Mouse (Mus musculus): ENCODE results near the gene Fbp2. TPM values are rescaled to one million over a fixed set of nuclear protein-coding genes. Genes with fewer than 3 reads are reported as not detected.
"Not testable (repeated sequence)": the region's sequence is repeated elsewhere in the genome, so short reads cannot be mapped to it uniquely, and the experiment has no call there.

Fbp2 gene
- total and polyA plus RNA-seq, 2 experiments from 2014 or later, result 0.78 to 1.1 TPM

GRCm38 (mm10) chr13:62855396-62856304 is 2.6 kb downstream of the Fbp2 start:
- DNase-seq (ENCODE audit: low spot score), result no peak
- Histone ChIP-seq H3K4me1 (ENCODE audit: insufficient read depth, low read length) (no peaks in the 10 kb centered on the region), H3K9me3 (ENCODE audit: low read length) (no peaks in the 10 kb centered on the region), H3K4me3 (ENCODE audit: low read length) (peak overlapping the region; percentile 32), H3K4me2 (ENCODE audit: low read depth, low read length) (peak overlapping the region; percentile 58), H3K36me3 (ENCODE audit: insufficient read depth, low read length) (no peaks in the 10 kb centered on the region), H3K27ac (no peak overlapping the region), H3K27me3 (ENCODE audit: insufficient read depth, low read length) (no peaks in the 10 kb centered on the region), H3K9ac (replicated peaks; ENCODE audit: low read length) (0 out of 2 replicates have a peak overlapping the region, but pooled peaks have one; percentile 13)
- WGBS, result 34% methylated on average over 25 of the region's 25 CpGs
- no peak for TF ChIP-seq CTCF (IDR thresholded peaks at IDR 0.05; ENCODE audit: low read depth)
- ATAC-seq, result peak; percentile 68

GRCm38 (mm10) chr13:62854666-62855065 is 3.6 kb downstream of the Fbp2 start:
- peak; percentile 95 for TF ChIP-seq CTCF (IDR thresholded peaks at IDR 0.05; ENCODE audit: low read depth)
- Histone ChIP-seq H3K4me2 (ENCODE audit: low read depth, low read length) (peak overlapping the region; percentile 27), H3K4me3 (ENCODE audit: low read length) (no peak overlapping the region), H3K36me3 (ENCODE audit: insufficient read depth, low read length) (no peaks in the 10 kb centered on the region), H3K9ac (replicated peaks; ENCODE audit: low read length) (no peak overlapping the region), H3K9me3 (ENCODE audit: low read length) (no peaks in the 10 kb centered on the region), H3K27ac (no peak overlapping the region), H3K27me3 (ENCODE audit: insufficient read depth, low read length) (no peaks in the 10 kb centered on the region), H3K4me1 (ENCODE audit: insufficient read depth, low read length) (no peaks in the 10 kb centered on the region)
- ATAC-seq, result no peak
- WGBS, result 9% methylated on average over 15 of the region's 15 CpGs
- DNase-seq (ENCODE audit: low spot score), result peak; percentile 74

GRCm38 (mm10) chr13:62833341-62833740 is 24.9 kb downstream of the Fbp2 start:
- 39% methylated on average over 4 of the region's 4 CpGs for WGBS

GRCm38 (mm10) chr13:62832239-62832638 is 26.0 kb downstream of the Fbp2 start:
- WGBS, result 90% methylated on average over 2 of the region's 2 CpGs

More at GRCm38 (mm10) chr13:62833341-62833740, 24.9 kb downstream of the Fbp2 start:
- DNase-seq (ENCODE audit: low spot score), result no peak
- Histone ChIP-seq H3K9ac (replicated peaks; ENCODE audit: low read length) (no peak overlapping the region), H3K4me1 (ENCODE audit: insufficient read depth, low read length) (no peaks in the 10 kb centered on the region), H3K9me3 (ENCODE audit: low read length) (no peaks in the 10 kb centered on the region), H3K27me3 (ENCODE audit: insufficient read depth, low read length) (no peaks in the 10 kb centered on the region), H3K4me3 (ENCODE audit: low read length) (no peak overlapping the region), H3K36me3 (ENCODE audit: insufficient read depth, low read length) (no peaks in the 10 kb centered on the region), H3K4me2 (ENCODE audit: low read depth, low read length) (no peak overlapping the region), H3K27ac (no peak overlapping the region)
- no peak for ATAC-seq
- TF ChIP-seq CTCF (IDR thresholded peaks at IDR 0.05; ENCODE audit: low read depth), result no peak

GRCm38 (mm10) chr13:62815705-62816104 is 42.5 kb downstream of the Fbp2 start:
- not testable (repeated sequence) for DNase-seq (ENCODE audit: low spot score); ATAC-seq
- 76% methylated on average over 3 of the region's 3 CpGs for WGBS

More at GRCm38 (mm10) chr13:62832239-62832638, 26.0 kb downstream of the Fbp2 start:
- no peaks in the 10 kb centered on the region for H3K27me3 ChIP-seq (ENCODE audit: insufficient read depth, low read length)
- H3K4me3 ChIP-seq (ENCODE audit: low read length), result no peak overlapping the region
- TF ChIP-seq CTCF (IDR thresholded peaks at IDR 0.05; ENCODE audit: low read depth), result no peak
- H3K36me3 ChIP-seq (ENCODE audit: insufficient read depth, low read length), result no peaks in the 10 kb centered on the region
- DNase-seq (ENCODE audit: low spot score), result no peak
- no peak overlapping the region for H3K4me2 ChIP-seq (ENCODE audit: low read depth, low read length)
- H3K27ac ChIP-seq, result no peak overlapping the region
- no peaks in the 10 kb centered on the region for H3K4me1 ChIP-seq (ENCODE audit: insufficient read depth, low read length)
- no peaks in the 10 kb centered on the region for H3K9me3 ChIP-seq (ENCODE audit: low read length)
- no peak overlapping the region for H3K9ac ChIP-seq (replicated peaks; ENCODE audit: low read length)
- ATAC-seq, result no peak

GRCm38 (mm10) chr13:62812713-62813112 is 45.5 kb downstream of the Fbp2 start:
- no peak overlapping the region for H3K9ac ChIP-seq (replicated peaks; ENCODE audit: low read length)
- WGBS, result 29% methylated on average over 18 of the region's 32 CpGs
- DNase-seq (ENCODE audit: low spot score), result no peak

More at GRCm38 (mm10) chr13:62815705-62816104, 42.5 kb downstream of the Fbp2 start:
- H3K4me3 ChIP-seq (ENCODE audit: low read length); H3K9ac ChIP-seq (replicated peaks; ENCODE audit: low read length); H3K27ac ChIP-seq; H3K4me1 ChIP-seq (ENCODE audit: insufficient read depth, low read length); H3K9me3 ChIP-seq (ENCODE audit: low read length); H3K4me2 ChIP-seq (ENCODE audit: low read depth, low read length); H3K36me3 ChIP-seq (ENCODE audit: insufficient read depth, low read length); H3K27me3 ChIP-seq (ENCODE audit: insufficient read depth, low read length): not testable (repeated sequence)

GRCm38 (mm10) chr13:62807981-62808380 is 50.2 kb downstream of the Fbp2 start:
- not testable (repeated sequence) for H3K9me3 ChIP-seq (ENCODE audit: low read length); H3K4me1 ChIP-seq (ENCODE audit: insufficient read depth, low read length); H3K4me3 ChIP-seq (ENCODE audit: low read length); H3K27me3 ChIP-seq (ENCODE audit: insufficient read depth, low read length); ATAC-seq; H3K36me3 ChIP-seq (ENCODE audit: insufficient read depth, low read length); H3K27ac ChIP-seq; H3K4me2 ChIP-seq (ENCODE audit: low read depth, low read length); H3K9ac ChIP-seq (replicated peaks; ENCODE audit: low read length); DNase-seq (ENCODE audit: low spot score)
- 95% methylated on average over 6 of the region's 6 CpGs for WGBS

More at GRCm38 (mm10) chr13:62812713-62813112, 45.5 kb downstream of the Fbp2 start:
- ATAC-seq, result no peak
- no peaks in the 10 kb centered on the region for H3K9me3 ChIP-seq (ENCODE audit: low read length)
- peak overlapping the region; percentile 37 for H3K4me3 ChIP-seq (ENCODE audit: low read length)
- no peaks in the 10 kb centered on the region for H3K27me3 ChIP-seq (ENCODE audit: insufficient read depth, low read length)
- H3K4me2 ChIP-seq (ENCODE audit: low read depth, low read length), result peak overlapping the region; percentile 63
- no peaks in the 10 kb centered on the region for H3K36me3 ChIP-seq (ENCODE audit: insufficient read depth, low read length)
- no peaks in the 10 kb centered on the region for H3K4me1 ChIP-seq (ENCODE audit: insufficient read depth, low read length)
- no peak overlapping the region for H3K27ac ChIP-seq
- no peak for TF ChIP-seq CTCF (IDR thresholded peaks at IDR 0.05; ENCODE audit: low read depth)

Other genes starting within 250 kb of the Fbp2 start
- gene 6720489N17Rik, start 234.2 kb downstream of the Fbp2 start, total RNA-seq (2014; rRNA removed), result 1.3 and 4.3 TPM in 2 replicates
- gene 6720489N17Rik, start 234.2 kb downstream of the Fbp2 start, polyA plus RNA-seq (2015; fragmentation: Nextera tagmentation; extraction: Ambion mirVana), result 4.6 and 5.5 TPM in 2 replicates
- 7.2 and 14.1 TPM in 2 replicates for gene Platr25, start 97.7 kb downstream of the Fbp2 start, total RNA-seq (2014; rRNA removed)
- 13.1 and 15.7 TPM in 2 replicates for gene Platr25, start 97.7 kb downstream of the Fbp2 start, polyA plus RNA-seq (2015; fragmentation: Nextera tagmentation; extraction: Ambion mirVana)
- 1.5 and 3.1 TPM in 2 replicates for gene Gm5141, start 72.6 kb downstream of the Fbp2 start, total RNA-seq (2014; rRNA removed)
- gene Gm5141, start 72.6 kb downstream of the Fbp2 start, polyA plus RNA-seq (2015; fragmentation: Nextera tagmentation; extraction: Ambion mirVana), result 4.3 and 4.8 TPM in 2 replicates
- gene Fbp1, start 29.9 kb upstream of the Fbp2 start, total RNA-seq (2014; rRNA removed), result 2.1 TPM in 1 of 2 replicates, not detected in the other
- 0.50 and 0.78 TPM in 2 replicates for gene Fbp1, start 29.9 kb upstream of the Fbp2 start, polyA plus RNA-seq (2015; fragmentation: Nextera tagmentation; extraction: Ambion mirVana)
- gene 2010111I01Rik, start 106.5 kb upstream of the Fbp2 start, total RNA-seq (2014; rRNA removed), result 29.8 and 35.3 TPM in 2 replicates
- 15.9 and 18.6 TPM in 2 replicates for gene 2010111I01Rik, start 106.5 kb upstream of the Fbp2 start, polyA plus RNA-seq (2015; fragmentation: Nextera tagmentation; extraction: Ambion mirVana)